Mouse (Mus musculus): ENCODE measurements around the gene Stk39. TPM values are rescaled to one million over a fixed set of nuclear protein-coding genes. Genes with fewer than 3 reads are reported as not detected.
A peak's percentile ranks its signal among the peaks of the same experiment; 100 is the strongest.

The Stk39 gene
- polyA plus RNA-seq, 1 experiment from 2014 or later = 7.8 TPM

DNA sequence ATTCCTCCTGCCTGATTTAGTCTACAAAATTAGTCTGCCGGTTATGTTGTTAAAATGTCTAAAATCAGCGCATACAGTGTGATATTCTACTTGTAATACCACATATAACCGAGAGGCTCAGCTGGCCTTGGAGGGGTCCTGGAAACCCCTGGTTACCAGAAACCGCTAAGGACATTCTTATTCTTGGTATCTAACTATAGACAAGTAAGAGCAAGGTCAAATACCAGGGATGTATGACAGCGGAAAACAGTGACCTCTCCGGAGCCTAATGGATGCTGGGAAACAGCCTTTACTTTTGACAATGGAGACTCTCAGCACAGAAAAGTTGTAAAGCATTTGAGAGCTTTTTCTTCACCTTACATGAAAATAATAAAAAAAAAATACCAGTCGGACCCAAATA lies 97.9 kb downstream of the Stk39 start:
- DNase-seq (ENCODE audit: low spot score) (no peak), ATAC-seq (replicated peaks; ENCODE audit: low FRiP score) (no peak)
- H3K36me3 ChIP-seq (ENCODE audit: control insufficient read depth, insufficient read depth, low read length) = no peaks in the 10 kb centered on the region
- WGBS = 88% methylated on average over 7 of the region's 7 CpGs
- no peak overlapping the region for H3K4me3 ChIP-seq (ENCODE audit: low read depth, low read length)
- H3K9me3 ChIP-seq (ENCODE audit: control insufficient read depth, low read length) = no peaks in the 10 kb centered on the region
- no peaks in the 10 kb centered on the region for H3K27me3 ChIP-seq (replicated peaks; ENCODE audit: control insufficient read depth, insufficient read depth, low read length)
- H3K27ac ChIP-seq (ENCODE audit: low read depth, low read length) = no peak overlapping the region
- no peak overlapping the region for H3K4me2 ChIP-seq
- H3K9ac ChIP-seq (ENCODE audit: low read depth, low read length) = no peak overlapping the region
- no peaks in the 10 kb centered on the region; the same call in 1 of the 2 replicates for H3K4me1 ChIP-seq (replicated peaks; ENCODE audit: control insufficient read depth, insufficient read depth, low read length)

DNA sequence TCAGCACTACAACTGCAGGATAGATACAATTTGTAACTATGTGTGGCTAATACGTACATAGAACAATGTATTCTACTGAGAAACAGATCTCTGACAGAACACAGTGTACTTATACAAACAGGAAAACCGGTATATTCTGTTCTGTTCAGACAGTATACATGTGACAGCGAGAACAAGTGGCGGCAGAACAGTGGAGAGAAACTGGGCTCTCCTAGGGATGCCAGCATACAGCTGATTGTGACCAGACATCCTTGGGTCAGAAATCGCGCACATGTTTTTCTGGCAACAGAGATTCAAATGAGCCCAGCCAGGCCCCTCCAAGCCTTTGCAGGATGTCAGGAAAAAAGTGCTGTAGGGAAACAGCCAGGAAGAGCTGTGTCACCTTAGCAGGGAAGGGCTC lies 100.2 kb downstream of the Stk39 start:
- 81% methylated on average over 6 of the region's 6 CpGs for WGBS
- H3K4me3 ChIP-seq (ENCODE audit: low read depth, low read length) = no peak overlapping the region
- H3K9me3 ChIP-seq (ENCODE audit: control insufficient read depth, low read length) = no peaks in the 10 kb centered on the region
- no peak overlapping the region for H3K9ac ChIP-seq (ENCODE audit: low read depth, low read length)
- peaks cover under 1% of the 10 kb centered on the region for H3K4me1 ChIP-seq (replicated peaks; ENCODE audit: control insufficient read depth, insufficient read depth, low read length)
- no peaks in the 10 kb centered on the region for H3K36me3 ChIP-seq (ENCODE audit: control insufficient read depth, insufficient read depth, low read length)
- ATAC-seq (replicated peaks; ENCODE audit: low FRiP score) = no peak
- DNase-seq (ENCODE audit: low spot score) = no peak
- H3K27me3 ChIP-seq (replicated peaks; ENCODE audit: control insufficient read depth, insufficient read depth, low read length) = no peaks in the 10 kb centered on the region
- no peak overlapping the region for H3K4me2 ChIP-seq
- H3K27ac ChIP-seq (ENCODE audit: low read depth, low read length) = no peak overlapping the region

DNA sequence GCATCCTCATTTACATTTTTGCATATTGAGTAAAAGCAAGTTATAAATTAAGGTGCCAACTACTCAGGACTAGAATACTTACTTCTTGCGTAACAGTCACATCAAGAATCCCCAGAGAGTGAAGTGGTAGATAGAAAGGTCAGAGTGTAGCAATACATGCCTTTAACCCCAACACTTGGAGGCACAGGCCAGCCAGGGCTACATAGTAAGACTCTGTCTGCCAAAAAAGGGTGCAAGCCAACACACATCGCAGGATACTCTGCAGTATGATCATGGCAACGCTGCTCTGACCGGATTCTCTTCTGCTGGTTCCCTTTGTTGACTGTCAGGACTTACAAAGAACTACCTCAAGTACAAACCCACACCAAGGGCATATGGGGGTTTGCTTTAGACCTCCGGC lies 101.7 kb downstream of the Stk39 start:
- ATAC-seq (replicated peaks; ENCODE audit: low FRiP score) (no peak), DNase-seq (ENCODE audit: low spot score) (no peak)
- H3K9me3 ChIP-seq (ENCODE audit: control insufficient read depth, low read length) = no peaks in the 10 kb centered on the region
- H3K36me3 ChIP-seq (ENCODE audit: control insufficient read depth, insufficient read depth, low read length) = no peaks in the 10 kb centered on the region
- H3K27me3 ChIP-seq (replicated peaks; ENCODE audit: control insufficient read depth, insufficient read depth, low read length) = no peaks in the 10 kb centered on the region
- H3K4me1 ChIP-seq (replicated peaks; ENCODE audit: control insufficient read depth, insufficient read depth, low read length) = peaks cover 4% of the 10 kb centered on the region
- 89% methylated on average over 5 of the region's 5 CpGs for WGBS
- H3K27ac ChIP-seq (ENCODE audit: low read depth, low read length) = no peak overlapping the region
- no peak overlapping the region for H3K4me2 ChIP-seq
- no peak overlapping the region for H3K9ac ChIP-seq (ENCODE audit: low read depth, low read length)
- H3K4me3 ChIP-seq (ENCODE audit: low read depth, low read length) = no peak overlapping the region

DNA sequence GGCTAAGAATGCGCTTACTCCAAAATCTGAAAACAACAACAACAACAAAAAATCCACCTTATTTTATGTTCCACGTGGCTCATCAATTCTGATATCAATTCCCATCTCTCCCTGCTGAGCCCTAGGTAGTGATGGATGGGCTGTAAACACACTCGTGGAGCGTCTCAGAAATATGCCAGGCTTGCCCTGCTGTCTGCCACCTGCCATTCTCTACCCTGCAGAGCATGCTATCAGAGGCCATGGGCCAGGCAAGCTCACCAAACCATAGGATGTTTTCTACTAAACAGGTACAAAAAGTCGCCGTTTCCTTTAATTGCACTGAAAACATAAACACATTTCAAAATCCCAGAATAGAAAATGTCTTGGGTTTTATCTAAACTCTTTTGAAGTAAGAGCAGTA lies 103.0 kb downstream of the Stk39 start:
- Histone ChIP-seq H3K9me3 (ENCODE audit: control insufficient read depth, low read length) (no peaks in the 10 kb centered on the region), H3K4me2 (no peak overlapping the region), H3K36me3 (ENCODE audit: control insufficient read depth, insufficient read depth, low read length) (no peaks in the 10 kb centered on the region), H3K27me3 (replicated peaks; ENCODE audit: control insufficient read depth, insufficient read depth, low read length) (no peaks in the 10 kb centered on the region), H3K27ac (ENCODE audit: low read depth, low read length) (no peak overlapping the region), H3K4me3 (ENCODE audit: low read depth, low read length) (no peak overlapping the region), H3K4me1 (replicated peaks; ENCODE audit: control insufficient read depth, insufficient read depth, low read length) (peaks cover 4% of the 10 kb centered on the region), H3K9ac (ENCODE audit: low read depth, low read length) (no peak overlapping the region)
- no peak for ATAC-seq (replicated peaks; ENCODE audit: low FRiP score)
- 87% methylated on average over 6 of the region's 6 CpGs for WGBS
- DNase-seq (ENCODE audit: low spot score) = no peak

DNA sequence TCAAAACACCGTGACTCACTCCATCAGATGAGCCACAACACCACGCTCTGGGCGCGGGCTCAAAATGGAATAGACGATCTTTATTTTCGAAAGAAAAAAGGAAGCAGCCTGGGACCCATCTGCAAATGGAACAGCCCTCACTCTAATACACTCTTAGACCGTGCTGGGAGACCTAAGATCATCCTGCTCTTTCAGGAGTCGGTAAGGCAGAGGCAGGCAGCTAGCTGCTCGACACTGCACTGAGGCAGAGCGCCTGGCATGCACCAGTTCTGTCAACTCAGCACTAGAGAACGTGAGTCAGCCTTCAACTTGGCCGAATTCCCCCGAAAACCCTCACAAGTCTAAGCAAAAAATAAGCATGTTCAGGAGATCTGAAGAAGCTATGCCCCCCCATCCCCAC lies 104.1 kb downstream of the Stk39 start:
- DNase-seq (ENCODE audit: low spot score) (no peak), ATAC-seq (replicated peaks; ENCODE audit: low FRiP score) (no peak)
- Histone ChIP-seq H3K27ac (ENCODE audit: low read depth, low read length) (no peak overlapping the region), H3K9me3 (ENCODE audit: control insufficient read depth, low read length) (no peaks in the 10 kb centered on the region), H3K36me3 (ENCODE audit: control insufficient read depth, insufficient read depth, low read length) (no peaks in the 10 kb centered on the region), H3K27me3 (replicated peaks; ENCODE audit: control insufficient read depth, insufficient read depth, low read length) (no peaks in the 10 kb centered on the region), H3K4me1 (replicated peaks; ENCODE audit: control insufficient read depth, insufficient read depth, low read length) (peaks cover 4% of the 10 kb centered on the region), H3K9ac (ENCODE audit: low read depth, low read length) (no peak overlapping the region), H3K4me2 (no peak overlapping the region), H3K4me3 (ENCODE audit: low read depth, low read length) (no peak overlapping the region)
- WGBS = 61% methylated on average over 13 of the region's 13 CpGs

DNA sequence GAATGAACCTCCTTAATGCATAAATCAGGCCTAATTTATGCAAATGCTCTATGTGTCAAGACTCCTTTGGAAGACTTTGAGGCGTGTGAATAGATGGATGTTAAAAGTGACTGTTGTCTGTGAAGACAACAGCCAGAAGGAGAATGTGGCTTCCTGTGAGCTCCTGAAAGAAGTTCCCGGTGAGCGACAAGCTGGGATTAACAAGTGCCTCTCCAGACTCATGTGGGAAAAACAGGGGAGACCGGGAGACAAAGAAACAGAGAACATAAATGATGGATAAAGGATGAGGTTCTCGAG lies 105.2 kb downstream of the Stk39 start:
- Histone ChIP-seq H3K9me3 (ENCODE audit: control insufficient read depth, low read length) (no peaks in the 10 kb centered on the region), H3K36me3 (ENCODE audit: control insufficient read depth, insufficient read depth, low read length) (no peaks in the 10 kb centered on the region), H3K4me3 (ENCODE audit: low read depth, low read length) (no peak overlapping the region), H3K27me3 (replicated peaks; ENCODE audit: control insufficient read depth, insufficient read depth, low read length) (no peaks in the 10 kb centered on the region), H3K27ac (ENCODE audit: low read depth, low read length) (no peak overlapping the region), H3K4me1 (replicated peaks; ENCODE audit: control insufficient read depth, insufficient read depth, low read length) (peaks cover 4% of the 10 kb centered on the region), H3K4me2 (no peak overlapping the region), H3K9ac (ENCODE audit: low read depth, low read length) (no peak overlapping the region)
- no peak for ATAC-seq (replicated peaks; ENCODE audit: low FRiP score)
- 51% methylated on average over 5 of the region's 5 CpGs for WGBS
- no peak for DNase-seq (ENCODE audit: low spot score)

DNA sequence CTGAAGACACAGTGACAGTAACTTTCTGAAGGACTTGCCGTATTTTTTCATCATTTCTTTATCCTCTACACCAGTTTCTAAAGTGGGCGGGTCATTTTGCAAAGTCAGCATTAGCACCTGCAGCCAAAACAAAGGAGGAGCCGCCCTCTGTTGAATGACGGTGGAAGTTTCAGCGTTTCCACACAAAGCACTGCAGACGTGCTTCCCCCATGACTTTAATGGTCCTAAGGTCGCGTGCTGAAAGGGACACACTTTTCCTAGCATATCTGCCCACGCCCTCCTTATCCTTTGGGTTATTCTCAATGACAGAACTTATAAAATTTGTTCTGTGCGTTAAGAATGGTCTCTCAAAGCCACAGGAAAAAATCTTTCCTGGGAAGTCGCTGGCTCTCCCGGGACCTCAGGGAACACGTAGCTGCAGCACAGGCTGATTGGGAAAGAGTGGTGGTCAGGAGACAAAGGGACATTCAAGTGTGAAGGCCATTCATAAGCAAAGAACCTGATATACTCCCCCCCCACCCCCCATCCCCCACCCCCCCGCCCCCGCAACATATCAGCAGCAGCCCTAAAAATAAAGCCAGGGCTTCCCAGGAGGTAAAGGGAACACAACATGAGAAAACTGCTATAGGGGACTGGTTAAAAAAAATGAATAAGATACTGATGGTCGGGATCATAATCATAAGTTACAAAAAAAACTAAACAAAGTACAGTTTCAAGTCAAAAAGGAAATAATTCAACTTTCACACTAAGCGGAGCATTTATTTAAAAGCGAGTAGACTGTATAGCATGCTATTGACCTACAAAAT lies 105.8 kb downstream of the Stk39 start:
- no peak for DNase-seq (ENCODE audit: low spot score)
- Histone ChIP-seq H3K9ac (ENCODE audit: low read depth, low read length) (no peak overlapping the region), H3K4me3 (ENCODE audit: low read depth, low read length) (no peak overlapping the region), H3K27me3 (replicated peaks; ENCODE audit: control insufficient read depth, insufficient read depth, low read length) (no peaks in the 10 kb centered on the region), H3K27ac (ENCODE audit: low read depth, low read length) (no peak overlapping the region), H3K4me2 (peak overlapping the region; percentile 49), H3K9me3 (ENCODE audit: control insufficient read depth, low read length) (no peaks in the 10 kb centered on the region), H3K36me3 (ENCODE audit: control insufficient read depth, insufficient read depth, low read length) (no peaks in the 10 kb centered on the region), H3K4me1 (replicated peaks; ENCODE audit: control insufficient read depth, insufficient read depth, low read length) (peaks cover 4% of the 10 kb centered on the region)
- WGBS = 19% methylated on average over 18 of the region's 18 CpGs
- no peak for ATAC-seq (replicated peaks; ENCODE audit: low FRiP score)

DNA sequence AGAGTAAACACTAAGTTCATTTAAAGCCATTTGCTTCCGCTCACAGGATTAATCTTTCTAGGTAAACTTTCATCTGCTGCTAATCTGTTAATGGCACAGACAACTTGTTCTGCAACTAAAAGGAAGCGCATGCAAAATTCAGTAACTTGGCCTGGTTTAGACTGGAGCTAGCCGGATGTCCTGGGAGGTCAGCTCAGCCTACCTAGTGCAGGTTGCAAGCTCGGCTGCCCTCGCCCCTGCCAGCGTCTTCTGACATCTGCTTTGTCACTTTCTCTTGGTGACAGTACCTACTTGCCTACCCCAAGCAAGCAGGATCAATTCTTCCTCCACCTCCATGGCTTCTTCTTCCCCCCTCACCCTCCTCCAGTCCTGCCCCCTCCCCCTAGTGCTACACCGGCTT lies 106.6 kb downstream of the Stk39 start:
- ATAC-seq (replicated peaks; ENCODE audit: low FRiP score) (peak; percentile 26), DNase-seq (ENCODE audit: low spot score) (no peak)
- Histone ChIP-seq H3K27me3 (replicated peaks; ENCODE audit: control insufficient read depth, insufficient read depth, low read length) (no peaks in the 10 kb centered on the region), H3K9me3 (ENCODE audit: control insufficient read depth, low read length) (no peaks in the 10 kb centered on the region), H3K4me1 (replicated peaks; ENCODE audit: control insufficient read depth, insufficient read depth, low read length) (peaks cover 4% of the 10 kb centered on the region), H3K4me3 (ENCODE audit: low read depth, low read length) (no peak overlapping the region), H3K4me2 (no peak overlapping the region), H3K27ac (ENCODE audit: low read depth, low read length) (no peak overlapping the region), H3K36me3 (ENCODE audit: control insufficient read depth, insufficient read depth, low read length) (no peaks in the 10 kb centered on the region), H3K9ac (ENCODE audit: low read depth, low read length) (no peak overlapping the region)
- WGBS = 45% methylated on average over 7 of the region's 7 CpGs

DNA sequence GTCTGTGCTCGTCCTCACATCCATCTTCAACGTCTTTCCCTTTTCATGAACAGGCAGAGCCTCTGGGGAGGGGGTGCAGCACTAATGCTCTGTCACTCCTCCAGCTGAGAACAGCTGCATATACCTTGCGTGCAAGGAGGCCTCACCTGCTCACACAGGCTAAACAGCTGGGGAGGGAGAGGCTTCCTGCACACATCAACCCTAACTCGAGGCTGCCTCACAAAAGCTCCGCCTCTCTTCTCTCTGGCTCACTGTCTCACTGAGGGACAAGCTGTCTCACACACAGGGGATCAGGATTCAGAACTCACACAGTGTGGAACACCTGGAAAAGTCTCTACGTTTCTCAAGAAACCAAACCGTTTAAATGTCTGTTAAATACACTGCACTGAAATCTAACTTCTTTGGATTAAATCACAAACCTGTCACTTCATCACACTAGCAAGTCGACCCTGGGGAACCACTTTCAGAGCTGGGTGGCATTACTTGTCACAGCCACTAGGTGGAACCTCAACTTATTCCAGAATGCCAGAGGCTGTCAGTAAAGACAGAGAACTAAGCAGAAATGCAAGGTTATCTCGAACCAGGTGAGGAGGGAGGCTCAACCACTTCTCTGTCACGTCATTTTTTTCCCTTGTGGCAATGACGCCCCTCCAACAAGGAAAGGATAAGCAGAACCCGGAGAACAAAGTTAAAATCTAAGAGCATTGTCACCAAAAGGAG lies 107.7 kb downstream of the Stk39 start:
- DNase-seq (ENCODE audit: low spot score) = no peak
- H3K27ac ChIP-seq (ENCODE audit: low read depth, low read length) = no peak overlapping the region
- H3K4me1 ChIP-seq (replicated peaks; ENCODE audit: control insufficient read depth, insufficient read depth, low read length) = peaks cover 4% of the 10 kb centered on the region
- no peak overlapping the region for H3K9ac ChIP-seq (ENCODE audit: low read depth, low read length)
- no peaks in the 10 kb centered on the region for H3K9me3 ChIP-seq (ENCODE audit: control insufficient read depth, low read length)
- no peak; the same call in 1 of the 2 replicates for ATAC-seq (replicated peaks; ENCODE audit: low FRiP score)
- no peaks in the 10 kb centered on the region for H3K36me3 ChIP-seq (ENCODE audit: control insufficient read depth, insufficient read depth, low read length)
- WGBS = 26% methylated on average over 12 of the region's 12 CpGs
- no peak overlapping the region for H3K4me3 ChIP-seq (ENCODE audit: low read depth, low read length)
- no peaks in the 10 kb centered on the region for H3K27me3 ChIP-seq (replicated peaks; ENCODE audit: control insufficient read depth, insufficient read depth, low read length)
- H3K4me2 ChIP-seq = no peak overlapping the region

Measured in liver, embryonic 11.5 days (tissue).